Mouse (Mus musculus) gonadal fat pad, adult 2 months (tissue): ENCODE results near the gene Olfr181. TPM values are rescaled to one million over a fixed set of nuclear protein-coding genes. Genes with fewer than 3 reads are reported as not detected.

Source experiments
- DNase-seq: peaks from one replicate; pipeline ENCODE4 v3.0.0-alpha.2; 2012; ENCODE audit warnings: low read depth
- polyA plus RNA-seq: library from polyadenylated mRNA; depleted of rRNA; stranded (reverse); fragments of >200 nt; gene quantifications from 2 replicates; pipeline ENCODE4 v1.2.3, GENCODE M21; 2012; rRNA removed

Gene Olfr181
- not detected in 2 replicates for polyA plus RNA-seq

GRCm38 (mm10) chr16:58928655-58929054 is at the start of gene Olfr181:
TSS of gene Olfr181 (minus strand) at chr16:58928755.
- no peak for DNase-seq

GRCm38 (mm10) chr16:58929292-58929691 is 737 bp upstream of the Olfr181 start, which contains the start of gene Olfr180:
TSS of gene Olfr180 (minus strand) at chr16:58929392.
- DNase-seq: no peak

GRCm38 (mm10) chr16:58891963-58892362 is 36.6 kb downstream of the Olfr181 start, which contains the start of gene Olfr178:
TSS of gene Olfr178 (minus strand) at chr16:58892063.
- DNase-seq: no peak

GRCm38 (mm10) chr16:58884416-58884815 is 44.1 kb downstream of the Olfr181 start:
- DNase-seq: no peak

Other genes starting within 250 kb of the Olfr181 start
- not detected in 2 replicates for gene Gpr15, start 209.7 kb downstream of the Olfr181 start, polyA plus RNA-seq
- gene Cldnd1, start 200.8 kb downstream of the Olfr181 start, polyA plus RNA-seq: 42.4 and 43.2 TPM in 2 replicates
- not detected in 2 replicates for gene Olfr172, start 165.6 kb downstream of the Olfr181 start, polyA plus RNA-seq
- gene Olfr173, start 128.5 kb downstream of the Olfr181 start, polyA plus RNA-seq: not detected in 2 replicates
- gene Olfr175-ps1, start 102.0 kb downstream of the Olfr181 start, polyA plus RNA-seq: not detected in 2 replicates
- not detected in 2 replicates for gene Olfr177, start 54.0 kb downstream of the Olfr181 start, polyA plus RNA-seq
- not detected in 2 replicates for gene Olfr178, start 36.7 kb downstream of the Olfr181 start, polyA plus RNA-seq
- not detected in 2 replicates for gene Olfr180, start 637 bp upstream of the Olfr181 start, polyA plus RNA-seq
- not detected in 2 replicates for gene Olfr183, start 66.6 kb upstream of the Olfr181 start, polyA plus RNA-seq
- gene Olfr186, start 101.5 kb upstream of the Olfr181 start, polyA plus RNA-seq: not detected in 2 replicates
- not detected in 2 replicates for gene Olfr187, start 111.0 kb upstream of the Olfr181 start, polyA plus RNA-seq
- not detected in 2 replicates for gene Olfr190, start 149.2 kb upstream of the Olfr181 start, polyA plus RNA-seq
- not detected in 2 replicates for gene Olfr191, start 161.1 kb upstream of the Olfr181 start, polyA plus RNA-seq
- not detected in 2 replicates for gene Olfr193, start 183.1 kb upstream of the Olfr181 start, polyA plus RNA-seq
- gene Olfr194, start 192.3 kb upstream of the Olfr181 start, polyA plus RNA-seq: not detected in 2 replicates
- not detected in 2 replicates for gene Olfr195, start 218.3 kb upstream of the Olfr181 start, polyA plus RNA-seq
- gene Olfr196, start 241.7 kb upstream of the Olfr181 start, polyA plus RNA-seq: not detected in 2 replicates